Mouse (Mus musculus): ENCODE measurements at regions not wholly inside any gene's neighbourhood (a gene's known extent, or its start where the extent isn't known, plus 50 kb on each side); places are given as distances from the start of the nearest gene placed in this dataset.

DNA sequence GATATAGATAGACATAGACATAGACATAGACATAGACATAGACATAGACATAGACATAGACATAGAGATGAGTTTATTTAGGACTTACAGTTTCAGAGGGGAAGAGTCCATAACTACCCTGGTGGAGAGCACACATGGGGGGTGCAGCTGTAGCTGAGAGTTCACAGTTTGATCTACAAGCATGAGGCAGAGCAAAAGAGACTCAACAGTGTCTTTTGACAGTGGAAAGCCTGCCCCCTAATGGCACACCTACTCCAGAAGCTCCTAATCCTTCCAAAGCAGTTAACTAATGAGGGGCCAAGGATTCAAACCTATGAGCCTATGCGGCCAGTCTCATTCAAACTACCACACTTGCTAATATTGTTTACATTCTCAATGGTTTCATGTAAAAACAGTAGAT, 487.2 kb upstream of the Pkn2 start:
- TF ChIP-seq CTCF (IDR thresholded peaks at IDR 0.05; ENCODE audit: control insufficient read depth, insufficient read depth, low read length) (no peak), POLR2A (IDR thresholded peaks at IDR 0.05; ENCODE audit: borderline replicate concordance, control insufficient read depth, low read depth, low read length) (no peak)
